Mouse (Mus musculus): Measurements from ENCODE around the gene Hoxa13.

DNA sequence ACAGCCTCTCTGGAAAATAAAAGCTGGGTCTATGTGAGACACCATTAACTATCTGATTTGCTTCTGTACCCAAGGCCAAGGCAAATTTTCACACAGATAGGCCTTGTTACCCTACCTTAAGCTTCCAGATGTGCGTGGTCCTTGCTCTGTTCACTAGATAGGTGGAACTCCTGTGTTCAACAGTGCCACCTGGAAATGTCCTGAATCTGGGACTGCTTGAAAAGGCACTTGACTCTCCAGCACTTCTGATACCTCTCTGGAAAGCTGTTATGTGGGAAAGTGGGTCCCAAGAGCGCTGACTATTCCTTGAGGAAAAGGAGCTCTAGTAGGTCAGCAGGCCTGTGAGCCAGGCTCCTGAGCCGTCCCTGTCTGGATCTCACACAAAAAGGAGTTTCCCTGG is 23.9 kb downstream of the Hoxa13 start:
- TF ChIP-seq POLR2A (IDR thresholded peaks at IDR 0.05; ENCODE audit: control insufficient read depth, extremely low read depth, insufficient read depth, low read length, poor library complexity): no peak
- no peak for TF ChIP-seq CTCF (IDR thresholded peaks at IDR 0.05; ENCODE audit: borderline replicate concordance, control insufficient read depth, extremely low read depth, insufficient read depth, low read length, poor library complexity)

Data from thymus, adult 2 months (tissue).